ENCODE assay signal across 10 mouse cellular contexts in genomic region chr19:8930771-8931170, GRCm38 (mm10). TPM values are rescaled to one million over a fixed set of nuclear protein-coding genes. Genes with fewer than 3 reads are reported as not detected.
DNase-seq lines count a peak whose midpoint lies in the region; ATAC-seq and TF ChIP-seq lines count a peak whose summit lies in the region.
"Had no signal": no experiment of that assay in that cellular context is flagged by ENCODE, and none has a peak within 500 bp of the region (broad histone marks: within the 10 kb centered on the region; RNA-seq: fewer than 3 reads in every experiment).

No protein-coding gene starts in this region.

- peak overlapping the region; percentile 91 for H3K9ac ChIP-seq in heart, embryonic 11.5 days (ENCODE audit: low read depth, low read length)
- H3K9ac ChIP-seq in intestine, embryonic 15.5 days, result peak overlapping the region; percentile 88; the same call in 1 of the 2 replicates

- H3K4me2 ChIP-seq in heart, embryonic 11.5 days, result peak overlapping the region; percentile 89
- peak overlapping the region; percentile 83 for H3K4me2 ChIP-seq in intestine, embryonic 15.5 days (replicated peaks)

- no peaks in the 10 kb centered on the region for H3K9me3 ChIP-seq in heart, embryonic 11.5 days (replicated peaks; ENCODE audit: control insufficient read depth, low read length)
- no peaks in the 10 kb centered on the region for H3K9me3 ChIP-seq in megakaryocyte, embryonic 14.5 days
- no peaks in the 10 kb centered on the region for H3K9me3 ChIP-seq in intestine, embryonic 15.5 days

- H3K36me3 ChIP-seq in heart, embryonic 11.5 days (ENCODE audit: control insufficient read depth, insufficient read depth, low read length), result peaks cover 8% of the 10 kb centered on the region
- peaks cover 79% of the 10 kb centered on the region for H3K36me3 ChIP-seq in megakaryocyte, embryonic 14.5 days (replicated peaks; ENCODE audit: low read length)
- peaks cover 6% of the 10 kb centered on the region; the same call in 1 of the 2 replicates for H3K36me3 ChIP-seq in intestine, embryonic 15.5 days
- H3K36me3 ChIP-seq in small intestine, adult 2 months (ENCODE audit: control insufficient read depth, insufficient read depth, low read length), result peaks cover 15% of the 10 kb centered on the region; the same call in 1 of the 2 replicates

- no peaks in the 10 kb centered on the region for H3K27me3 ChIP-seq in heart, embryonic 11.5 days (ENCODE audit: control insufficient read depth, insufficient read depth, low read length)
- no peaks in the 10 kb centered on the region for H3K27me3 ChIP-seq in megakaryocyte, embryonic 14.5 days (replicated peaks)
- H3K27me3 ChIP-seq in intestine, embryonic 15.5 days (replicated peaks), result no peaks in the 10 kb centered on the region
- no peaks in the 10 kb centered on the region for H3K27me3 ChIP-seq in small intestine, adult 2 months (ENCODE audit: control insufficient read depth, insufficient read depth, low read length)

- no peak for TF ChIP-seq POLR2A in small intestine, adult 2 months (IDR thresholded peaks at IDR 0.05; ENCODE audit: low read depth, low read length)

- H3K4me3 ChIP-seq in heart, embryonic 11.5 days (ENCODE audit: low read depth, low read length), result peak overlapping the region; percentile 87; the same call in 1 of the 2 replicates
- peak overlapping the region; percentile 97 for H3K4me3 ChIP-seq in megakaryocyte, embryonic 14.5 days (replicated peaks)
- peak overlapping the region; percentile 88 for H3K4me3 ChIP-seq in intestine, embryonic 15.5 days (replicated peaks)
- H3K4me3 ChIP-seq in small intestine, adult 2 months (ENCODE audit: low read depth, low read length), result peak overlapping the region; percentile 95; the same call in 1 of the 2 replicates

- H3K27ac ChIP-seq in heart, embryonic 11.5 days (ENCODE audit: low read depth, low read length), result no peak overlapping the region
- H3K27ac ChIP-seq in intestine, embryonic 15.5 days, result no peak overlapping the region
- no peak overlapping the region for H3K27ac ChIP-seq in small intestine, adult 2 months (ENCODE audit: insufficient read depth, low read depth, low read length)

- 81% methylated on average over 7 of the region's 7 CpGs for WGBS in heart, embryonic 11.5 days (ENCODE audit: insufficient replicate concordance)
- 81% methylated on average over 7 of the region's 7 CpGs for WGBS in intestine, embryonic 15.5 days
- 83% methylated on average over 7 of the region's 7 CpGs for WGBS in small intestine, adult 2 months

- no peak for ATAC-seq in heart, embryonic 11.5 days (replicated peaks; ENCODE audit: insufficient number of reproducible peaks, low FRiP score, low TSS enrichment)
- ATAC-seq in megakaryocyte, adult 5-6 weeks (ENCODE audit: poor library complexity, severe bottlenecking), result no peak
- no peak for ATAC-seq in intestine, embryonic 15.5 days
- ATAC-seq: activated CD4-positive, CD25-positive, alpha-beta regulatory T cell, adult 4 months; CD4-positive, CD25-positive, alpha-beta regulatory T cell, adult 4 months had no signal

- no peak for TF ChIP-seq CTCF in small intestine, adult 2 months (IDR thresholded peaks at IDR 0.05; ENCODE audit: extremely low read depth, insufficient read length, insufficient replicate concordance, low read depth, low read length)

- peaks cover 20% of the 10 kb centered on the region for H3K4me1 ChIP-seq in heart, embryonic 11.5 days (ENCODE audit: control insufficient read depth, insufficient read depth, low read length)
- peaks cover 42% of the 10 kb centered on the region for H3K4me1 ChIP-seq in megakaryocyte, embryonic 14.5 days
- peaks cover 20% of the 10 kb centered on the region for H3K4me1 ChIP-seq in intestine, embryonic 15.5 days (replicated peaks)
- H3K4me1 ChIP-seq in small intestine, adult 2 months (ENCODE audit: control insufficient read depth, insufficient read depth, insufficient read length, low read length), result peaks cover 9% of the 10 kb centered on the region

- DNase-seq in heart, postnatal 4 days, result no peak
- DNase-seq in urinary bladder, postnatal 36 days (ENCODE audit: low spot score in 2 of 2), result no peak
- DNase-seq in thymus, postnatal 10 days (ENCODE audit: low spot score in 2 of 2), result no peak

RNA-seq across cellular contexts. Expression of gene Eml3, which starts 1.4 kb away (rescaled TPM):
- 8.1 and 8.5 TPM in 2 replicates for polyA plus RNA-seq in heart, embryonic 11.5 days (2014; fragmentation: Nextera tagmentation; extraction: Ambion mirVana)
- 10 to 100 TPM; 15.4 to 16.6 TPM for total RNA-seq in heart, postnatal 4 days (2021)
- polyA plus RNA-seq in megakaryocyte, embryonic 14.5 days (2012; ENCODE audit: insufficient read depth, low replicate concordance), result 31.6 and 32.2 TPM in 2 replicates
- 17.1 and 18.0 TPM in 2 replicates for total RNA-seq in megakaryocyte, adult 5-6 weeks (2015)
- total RNA-seq in megakaryocyte, adult 5-6 weeks (2017), result 29.3 and 32.0 TPM in 2 replicates
- polyA plus RNA-seq in intestine, embryonic 15.5 days (2015; fragmentation: Nextera tagmentation; extraction: Ambion mirVana), result 24.2 and 28.4 TPM in 2 replicates
- polyA plus RNA-seq in small intestine, adult 2 months (2012; rRNA removed), result 18.4 and 32.2 TPM in 2 replicates

RNA-seq across cellular contexts. Expression of gene Rom1, which starts 1.6 kb away (rescaled TPM):
- polyA plus RNA-seq in heart, embryonic 11.5 days (2014; fragmentation: Nextera tagmentation; extraction: Ambion mirVana), result 1.2 and 1.7 TPM in 2 replicates
- total RNA-seq in heart, postnatal 4 days (2021), result 1 to 10 TPM; 3.1 to 3.2 TPM
- 4.2 and 8.2 TPM in 2 replicates for polyA plus RNA-seq in megakaryocyte, embryonic 14.5 days (2012; ENCODE audit: insufficient read depth, low replicate concordance)
- 1.4 and 1.8 TPM in 2 replicates for total RNA-seq in megakaryocyte, adult 5-6 weeks (2015)
- 0.81 and 3.2 TPM in 2 replicates for total RNA-seq in megakaryocyte, adult 5-6 weeks (2017)
- polyA plus RNA-seq in intestine, embryonic 15.5 days (2015; fragmentation: Nextera tagmentation; extraction: Ambion mirVana), result 2.7 and 3.3 TPM in 2 replicates
- polyA plus RNA-seq in small intestine, adult 2 months (2012; rRNA removed), result 7.2 and 15.1 TPM in 2 replicates

RNA-seq across cellular contexts. Expression of gene B3gat3, which starts 10.6 kb away (rescaled TPM):
- 33.2 and 35.9 TPM in 2 replicates for polyA plus RNA-seq in heart, embryonic 11.5 days (2014; fragmentation: Nextera tagmentation; extraction: Ambion mirVana)
- 10 to 100 TPM; 36.0 to 38.0 TPM for total RNA-seq in heart, postnatal 4 days (2021)
- polyA plus RNA-seq in megakaryocyte, embryonic 14.5 days (2012; ENCODE audit: insufficient read depth, low replicate concordance), result 135 and 141 TPM in 2 replicates
- total RNA-seq in megakaryocyte, adult 5-6 weeks (2015), result 19.5 and 23.3 TPM in 2 replicates
- 28.9 and 29.8 TPM in 2 replicates for total RNA-seq in megakaryocyte, adult 5-6 weeks (2017)
- polyA plus RNA-seq in intestine, embryonic 15.5 days (2015; fragmentation: Nextera tagmentation; extraction: Ambion mirVana), result 40.0 and 44.7 TPM in 2 replicates
- 40.1 and 69.5 TPM in 2 replicates for polyA plus RNA-seq in small intestine, adult 2 months (2012; rRNA removed)

RNA-seq across cellular contexts. Expression of gene Mta2, which starts 10.9 kb away (rescaled TPM):
- 30.0 and 39.9 TPM in 2 replicates for polyA plus RNA-seq in heart, embryonic 11.5 days (2014; fragmentation: Nextera tagmentation; extraction: Ambion mirVana)
- 10 to 100 TPM; 62.5 to 63.8 TPM for total RNA-seq in heart, postnatal 4 days (2021)
- polyA plus RNA-seq in megakaryocyte, embryonic 14.5 days (2012; ENCODE audit: insufficient read depth, low replicate concordance), result 5.1 and 27.3 TPM in 2 replicates
- total RNA-seq in megakaryocyte, adult 5-6 weeks (2015), result 47.3 and 53.3 TPM in 2 replicates
- total RNA-seq in megakaryocyte, adult 5-6 weeks (2017), result 98.8 and 106 TPM in 2 replicates
- polyA plus RNA-seq in intestine, embryonic 15.5 days (2015; fragmentation: Nextera tagmentation; extraction: Ambion mirVana), result 130 and 139 TPM in 2 replicates
- polyA plus RNA-seq in small intestine, adult 2 months (2012; rRNA removed), result 15.0 and 21.7 TPM in 2 replicates

RNA-seq across cellular contexts. Expression of gene Tut1, which starts 22.9 kb away (rescaled TPM):
- polyA plus RNA-seq in heart, embryonic 11.5 days (2014; fragmentation: Nextera tagmentation; extraction: Ambion mirVana), result 17.1 and 19.8 TPM in 2 replicates
- 1 to 10 TPM; 8.3 to 9.6 TPM for total RNA-seq in heart, postnatal 4 days (2021)
- 25.5 and 37.3 TPM in 2 replicates for polyA plus RNA-seq in megakaryocyte, embryonic 14.5 days (2012; ENCODE audit: insufficient read depth, low replicate concordance)
- 1.7 and 2.9 TPM in 2 replicates for total RNA-seq in megakaryocyte, adult 5-6 weeks (2015)
- 8.8 and 9.9 TPM in 2 replicates for total RNA-seq in megakaryocyte, adult 5-6 weeks (2017)
- polyA plus RNA-seq in intestine, embryonic 15.5 days (2015; fragmentation: Nextera tagmentation; extraction: Ambion mirVana), result 29.7 and 30.4 TPM in 2 replicates
- polyA plus RNA-seq in small intestine, adult 2 months (2012; rRNA removed), result 5.6 and 13.2 TPM in 2 replicates
